ENCODE assay signal across 14 mouse cellular contexts in genomic region chr17:30244651-30245307, GRCm38 (mm10).
A peak's percentile ranks its signal among the peaks of the same experiment; 100 is the strongest.
DNase-seq lines count a peak whose midpoint lies in the region; ATAC-seq and TF ChIP-seq lines count a peak whose summit lies in the region.
"Had no signal": no experiment of that assay in that cellular context is flagged by ENCODE, and none has a peak within 500 bp of the region (broad histone marks: within the 10 kb centered on the region; RNA-seq: fewer than 3 reads in every experiment).

No protein-coding gene starts in this region.

- H3K27me3 ChIP-seq in heart, embryonic 13.5 days (replicated peaks), result no peaks in the 10 kb centered on the region
- H3K27me3 ChIP-seq in hindbrain, embryonic 16.5 days (replicated peaks; ENCODE audit: control insufficient read depth, insufficient read depth, low read length), result no peaks in the 10 kb centered on the region
- H3K27me3 ChIP-seq in midbrain, embryonic 16.5 days (ENCODE audit: control insufficient read depth, insufficient read depth, low read depth, low read length), result no peaks in the 10 kb centered on the region
- H3K27me3 ChIP-seq in kidney, adult 2 months (replicated peaks; ENCODE audit: control insufficient read depth, insufficient read depth, low read length), result no peaks in the 10 kb centered on the region
- H3K27me3 ChIP-seq: CH12.LX; embryonic facial prominence, embryonic 15.5 days; neural tube, embryonic 12.5 days had no signal

- H3K4me1 ChIP-seq in heart, embryonic 13.5 days, result peaks cover 75% of the 10 kb centered on the region
- H3K4me1 ChIP-seq in hindbrain, embryonic 16.5 days (ENCODE audit: control insufficient read depth, insufficient read depth, low read depth, low read length), result peaks cover 36% of the 10 kb centered on the region
- H3K4me1 ChIP-seq in midbrain, embryonic 16.5 days (ENCODE audit: control insufficient read depth, insufficient read depth, low read length), result peaks cover 32% of the 10 kb centered on the region
- H3K4me1 ChIP-seq in kidney, adult 2 months (ENCODE audit: control insufficient read depth, insufficient read depth, low read length), result no peaks in the 10 kb centered on the region; the same call in 1 of the 2 replicates

- DNase-seq in layer of hippocampus, adult 2 months (ENCODE audit: low spot score in 2 of 2), result no peak
- DNase-seq in layer of hippocampus, adult 9-11 months, result no peak
- DNase-seq in layer of hippocampus, adult 8-10 months (ENCODE audit: low spot score in 2 of 2), result no peak
- no peak for DNase-seq in kidney, adult 2 months
- DNase-seq: cerebellum, adult 9-11 months; kidney, adult 8-10 months; right cerebral cortex, postnatal 14 days had no signal

- no peak for TF ChIP-seq POLR2A in kidney, adult 2 months (IDR thresholded peaks at IDR 0.05; ENCODE audit: low read depth, low read length)

- peak overlapping the region; percentile 63 for H3K27ac ChIP-seq in layer of hippocampus, adult 2 months
- peak overlapping the region; percentile 77 for H3K27ac ChIP-seq in heart, embryonic 13.5 days (replicated peaks)
- H3K27ac ChIP-seq in hindbrain, embryonic 16.5 days (ENCODE audit: low read depth, low read length), result peak overlapping the region; percentile 37
- peak overlapping the region; percentile 5; the same call in 1 of the 2 replicates for H3K27ac ChIP-seq in midbrain, embryonic 16.5 days (ENCODE audit: low read length)
- no peak overlapping the region for H3K27ac ChIP-seq in kidney, adult 2 months (ENCODE audit: insufficient read depth, low read depth, low read length)
- H3K27ac ChIP-seq: embryonic facial prominence, embryonic 15.5 days; neural tube, embryonic 12.5 days had no signal

- ATAC-seq in heart, embryonic 13.5 days (ENCODE audit: extremely low read depth, insufficient number of reproducible peaks, low FRiP score, low TSS enrichment), result no peak; the same call in 1 of the 2 replicates
- peak; percentile 57 for ATAC-seq in hindbrain, embryonic 16.5 days
- no peak; the same call in 1 of the 2 replicates for ATAC-seq in midbrain, embryonic 16.5 days
- ATAC-seq in megakaryocyte progenitor cell, adult 5-6 weeks (replicated peaks; ENCODE audit: poor library complexity), result no peak

- H3K4me3 ChIP-seq in layer of hippocampus, adult 2 months, result no peak overlapping the region
- H3K4me3 ChIP-seq in heart, embryonic 13.5 days, result no peak overlapping the region
- H3K4me3 ChIP-seq in hindbrain, embryonic 16.5 days (ENCODE audit: low read length), result no peak overlapping the region
- H3K4me3 ChIP-seq in midbrain, embryonic 16.5 days (ENCODE audit: low read depth, low read length), result no peak overlapping the region
- no peak overlapping the region for H3K4me3 ChIP-seq in kidney, adult 2 months (ENCODE audit: insufficient read depth, low read depth, low read length)
- H3K4me3 ChIP-seq: embryonic facial prominence, embryonic 15.5 days; neural tube, embryonic 12.5 days had no signal

- 33% methylated on average over 14 of the region's 14 CpGs for WGBS in heart, embryonic 13.5 days
- 45% methylated on average over 14 of the region's 14 CpGs for WGBS in hindbrain, embryonic 16.5 days
- 51% methylated on average over 14 of the region's 14 CpGs for WGBS in midbrain, embryonic 16.5 days
- WGBS in kidney, adult 2 months, result 80% methylated on average over 14 of the region's 14 CpGs

- TF ChIP-seq CTCF in layer of hippocampus, adult 2 months (conservative IDR thresholded peaks at IDR 0.05), result no peak
- no peak for TF ChIP-seq CTCF in kidney, adult 2 months (conservative IDR thresholded peaks at IDR 0.05; ENCODE audit: insufficient read depth, insufficient read length, low read depth, low read length)

- peak overlapping the region; percentile 36 for H3K4me2 ChIP-seq in heart, embryonic 13.5 days
- H3K4me2 ChIP-seq in hindbrain, embryonic 16.5 days (ENCODE audit: low read length), result no peak overlapping the region
- no peak overlapping the region for H3K4me2 ChIP-seq in midbrain, embryonic 16.5 days (ENCODE audit: low read length)
- H3K4me2 ChIP-seq: embryonic facial prominence, embryonic 15.5 days; neural tube, embryonic 12.5 days had no signal

- H3K36me3 ChIP-seq in heart, embryonic 13.5 days, result no peaks in the 10 kb centered on the region
- H3K36me3 ChIP-seq in hindbrain, embryonic 16.5 days (ENCODE audit: control insufficient read depth, insufficient read depth, low read length), result no peaks in the 10 kb centered on the region
- no peaks in the 10 kb centered on the region for H3K36me3 ChIP-seq in midbrain, embryonic 16.5 days (ENCODE audit: control insufficient read depth, insufficient read depth, low read length)
- no peaks in the 10 kb centered on the region for H3K36me3 ChIP-seq in kidney, adult 2 months (ENCODE audit: control insufficient read depth, insufficient read depth, low read length)
- H3K36me3 ChIP-seq: embryonic facial prominence, embryonic 15.5 days; neural tube, embryonic 12.5 days had no signal

- H3K9me3 ChIP-seq in heart, embryonic 13.5 days, result no peaks in the 10 kb centered on the region
- no peaks in the 10 kb centered on the region for H3K9me3 ChIP-seq in hindbrain, embryonic 16.5 days (ENCODE audit: control insufficient read depth, low read length)
- no peaks in the 10 kb centered on the region for H3K9me3 ChIP-seq in midbrain, embryonic 16.5 days (replicated peaks; ENCODE audit: control insufficient read depth, low read length, poor library complexity, severe bottlenecking)
- H3K9me3 ChIP-seq: embryonic facial prominence, embryonic 15.5 days; neural tube, embryonic 12.5 days had no signal

- peak overlapping the region; percentile 61 for H3K9ac ChIP-seq in heart, embryonic 13.5 days
- H3K9ac ChIP-seq in hindbrain, embryonic 16.5 days (ENCODE audit: low read depth, low read length), result no peak overlapping the region
- no peak overlapping the region for H3K9ac ChIP-seq in midbrain, embryonic 16.5 days (ENCODE audit: low read depth, low read length)
- H3K9ac ChIP-seq: embryonic facial prominence, embryonic 15.5 days; neural tube, embryonic 12.5 days had no signal
